Mouse (Mus musculus) neural tube, embryonic 12.5 days (tissue): Measurements from ENCODE around the gene Lep. TPM values are rescaled to one million over a fixed set of nuclear protein-coding genes. Genes with fewer than 3 reads are reported as not detected.
A peak's percentile ranks its signal among the peaks of the same experiment; 100 is the strongest.

Experiments used
- ATAC-seq: fragments of 200-750 bp; cut with Nextera tagmentation; 2 replicates; pipeline ENCODE4 v1.8.0; 2017; ENCODE audit warnings: low read depth, mild to moderate bottlenecking, moderate TSS enrichment, moderate library complexity; ENCODE audit not compliant: low FRiP score
- H3K27ac ChIP-seq: fragments of 300-500 bp; sonication (generic); 2 replicates; pipeline ENCODE4 v1.5.1; 2016
- H3K27me3 ChIP-seq: fragments of 300-500 bp; sonication (generic); replicated peaks from 2 replicates; pipeline ENCODE4 v1.6.1; 2016; ENCODE audit warnings: mild to moderate bottlenecking
- H3K36me3 ChIP-seq: fragments of 300-500 bp; sonication (generic); 2 replicates; pipeline ENCODE4 v1.6.1; 2016; ENCODE audit warnings: mild to moderate bottlenecking
- H3K4me1 ChIP-seq: fragments of 300-500 bp; sonication (generic); 2 replicates; pipeline ENCODE4 v1.6.1; 2016
- H3K4me2 ChIP-seq: fragments of 300-500 bp; sonication (generic); replicated peaks from 2 replicates; pipeline ENCODE4 v1.6.1; 2016; ENCODE audit warnings: mild to moderate bottlenecking
- H3K4me3 ChIP-seq: fragments of 300-500 bp; sonication (generic); 2 replicates; pipeline ENCODE4 v1.5.1; 2016
- H3K9ac ChIP-seq: fragments of 300-500 bp; sonication (generic); 2 replicates; pipeline ENCODE4 v1.6.1; 2016; ENCODE audit warnings: mild to moderate bottlenecking
- H3K9me3 ChIP-seq: fragments of 300-500 bp; sonication (generic); 2 replicates; pipeline ENCODE4 v1.6.1; 2016; ENCODE audit warnings: mild to moderate bottlenecking
- WGBS: fragments of 180-500 bp; shearing (Covaris S2); methylation state at CpG from one replicate; pipeline ENCODE4 v1.1.7; 2016; 5-methylcytosine and 5-hydroxymethylcytosine counted together
- polyA plus RNA-seq: library from polyadenylated mRNA; unstranded; fragments of >200 nt; fragmentation: Nextera tagmentation; extraction: Ambion mirVana; gene quantifications from 2 replicates; pipeline ENCODE4 v1.2.1, GENCODE M21; 2016

Gene Lep
- polyA plus RNA-seq, 1 experiment from 2014 or later, result not detected

DNA sequence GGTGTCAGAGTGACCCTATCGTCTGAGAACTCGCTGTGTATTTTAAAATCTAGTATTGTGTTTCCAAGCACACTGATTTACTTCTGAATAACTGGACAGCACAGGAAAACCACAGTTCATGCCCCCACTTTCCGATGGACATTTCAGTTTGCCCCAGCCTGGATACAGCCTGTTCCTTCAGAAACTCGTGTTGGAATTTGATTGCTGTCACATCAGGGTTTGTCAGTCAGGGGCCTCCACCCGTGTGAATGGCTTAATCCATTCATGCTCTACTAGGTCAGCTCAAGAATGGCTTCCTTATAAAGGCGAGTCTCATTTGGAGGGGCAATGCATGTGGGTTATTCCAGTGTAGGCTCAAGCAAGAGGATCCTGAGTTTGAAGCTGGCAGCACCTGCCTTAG lies 33.3 kb upstream of the Lep start:
- H3K4me2 ChIP-seq, result no peak overlapping the region
- no peak for ATAC-seq
- H3K36me3 ChIP-seq, result no peaks in the 10 kb centered on the region
- H3K27me3 ChIP-seq, result peaks cover 14% of the 10 kb centered on the region; the same call in 1 of the 2 replicates
- no peak overlapping the region for H3K9ac ChIP-seq
- 48% methylated on average over 6 of the region's 6 CpGs for WGBS
- no peaks in the 10 kb centered on the region for H3K4me1 ChIP-seq
- no peak overlapping the region for H3K4me3 ChIP-seq
- no peak overlapping the region for H3K27ac ChIP-seq
- H3K9me3 ChIP-seq, result 0 out of 2 replicates have a peak, but pooled peaks cover 7% of the 10 kb centered on the region

GRCm38 (mm10) chr6:29028129-29028528 lies 31.9 kb upstream of the Lep start:
- H3K27me3 ChIP-seq, result peaks cover 14% of the 10 kb centered on the region; the same call in 1 of the 2 replicates
- no peaks in the 10 kb centered on the region for H3K4me1 ChIP-seq
- no peak overlapping the region for H3K4me3 ChIP-seq
- WGBS, result 60% methylated on average over 5 of the region's 5 CpGs
- H3K36me3 ChIP-seq, result no peaks in the 10 kb centered on the region
- H3K27ac ChIP-seq, result no peak overlapping the region
- no peak for ATAC-seq
- no peak overlapping the region for H3K4me2 ChIP-seq
- H3K9me3 ChIP-seq, result 0 out of 2 replicates have a peak, but pooled peaks cover 7% of the 10 kb centered on the region
- no peak overlapping the region for H3K9ac ChIP-seq

- 0 out of 2 replicates have a peak, but pooled peaks cover 7% of the 10 kb centered on the region for H3K9me3 ChIP-seq
- H3K36me3 ChIP-seq, result no peaks in the 10 kb centered on the region
- peaks cover 14% of the 10 kb centered on the region; the same call in 1 of the 2 replicates for H3K27me3 ChIP-seq
- no peaks in the 10 kb centered on the region for H3K4me1 ChIP-seq
- H3K9ac ChIP-seq, result no peak overlapping the region
- no peak overlapping the region for H3K27ac ChIP-seq
- H3K4me3 ChIP-seq, result no peak overlapping the region
- ATAC-seq, result no peak
- WGBS, result 80% methylated on average over 6 of the region's 6 CpGs
- H3K4me2 ChIP-seq, result no peak overlapping the region
Observed at GRCm38 (mm10) chr6:29029521-29029920, 30.5 kb upstream of the Lep start.

GRCm38 (mm10) chr6:29031216-29031615 lies 28.8 kb upstream of the Lep start:
- no peak for ATAC-seq
- no peaks in the 10 kb centered on the region for H3K4me1 ChIP-seq
- no peaks in the 10 kb centered on the region for H3K36me3 ChIP-seq
- H3K9me3 ChIP-seq, result 0 out of 2 replicates have a peak, but pooled peaks cover 7% of the 10 kb centered on the region
- H3K27me3 ChIP-seq, result no peaks in the 10 kb centered on the region
- WGBS, result 81% methylated on average over 6 of the region's 6 CpGs
- no peak overlapping the region for H3K9ac ChIP-seq
- no peak overlapping the region for H3K4me2 ChIP-seq
- H3K27ac ChIP-seq, result no peak overlapping the region
- no peak overlapping the region for H3K4me3 ChIP-seq

- WGBS, result 90% methylated on average over 13 of the region's 13 CpGs
- H3K4me1 ChIP-seq, result no peaks in the 10 kb centered on the region
- no peaks in the 10 kb centered on the region for H3K27me3 ChIP-seq
- no peak overlapping the region for H3K4me2 ChIP-seq
- ATAC-seq, result no peak
- no peak overlapping the region for H3K9ac ChIP-seq
- 0 out of 2 replicates have a peak, but pooled peaks cover 7% of the 10 kb centered on the region for H3K9me3 ChIP-seq
- no peak overlapping the region for H3K27ac ChIP-seq
- no peak overlapping the region for H3K4me3 ChIP-seq
- no peaks in the 10 kb centered on the region for H3K36me3 ChIP-seq
Observed at GRCm38 (mm10) chr6:29031704-29032310, 28.2 kb upstream of the Lep start.

DNA sequence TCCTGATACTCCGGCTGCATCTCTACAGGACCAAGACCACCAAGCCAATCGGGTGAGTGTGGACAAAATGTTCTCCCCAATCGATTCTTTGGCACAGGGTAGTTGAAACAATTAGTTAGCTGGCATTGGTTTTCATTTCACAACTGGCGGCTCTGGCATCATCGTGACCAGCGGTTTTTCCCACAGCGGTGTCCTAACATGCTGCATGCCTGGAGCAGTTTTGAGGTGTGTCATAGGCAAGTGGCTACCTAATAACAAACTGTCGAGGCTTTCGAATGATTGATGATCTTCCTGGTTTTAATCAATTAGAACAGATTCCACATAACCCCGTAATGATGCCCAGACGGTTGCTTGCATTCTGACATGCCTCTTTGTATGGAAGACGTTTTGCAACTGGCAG lies 27.6 kb upstream of the Lep start:
- Histone ChIP-seq H3K27ac (no peak overlapping the region), H3K4me1 (no peaks in the 10 kb centered on the region), H3K9me3 (0 out of 2 replicates have a peak, but pooled peaks cover 7% of the 10 kb centered on the region), H3K4me3 (no peak overlapping the region), H3K36me3 (no peaks in the 10 kb centered on the region), H3K27me3 (no peaks in the 10 kb centered on the region), H3K4me2 (no peak overlapping the region), H3K9ac (no peak overlapping the region)
- WGBS, result 89% methylated on average over 12 of the region's 12 CpGs
- no peak for ATAC-seq

- WGBS, result 66% methylated on average over 7 of the region's 7 CpGs
Observed at GRCm38 (mm10) chr6:29033981-29034646, 25.9 kb upstream of the Lep start.

DNA sequence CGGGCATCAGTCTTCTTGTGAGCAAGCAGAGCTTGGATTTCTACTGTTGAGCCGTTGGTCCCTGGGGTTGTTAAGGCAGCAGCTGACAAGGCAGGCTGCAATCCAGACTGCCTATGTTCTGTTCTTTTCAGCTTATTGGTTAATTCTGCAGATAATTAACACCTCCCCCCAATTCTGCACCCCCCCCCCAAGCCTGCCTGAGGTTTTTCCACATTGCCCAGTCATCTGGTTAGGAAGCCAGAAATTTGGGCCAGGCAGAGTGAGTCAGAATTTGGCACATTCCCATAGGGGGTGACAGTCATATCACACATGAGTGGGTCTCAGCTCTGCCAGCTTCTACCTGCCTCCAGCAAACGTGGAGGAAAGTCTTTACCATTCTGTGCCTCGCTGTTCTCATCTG lies 23.3 kb upstream of the Lep start:
- H3K9me3 ChIP-seq, result no peaks in the 10 kb centered on the region
- H3K27ac ChIP-seq, result no peak overlapping the region
- no peaks in the 10 kb centered on the region for H3K36me3 ChIP-seq
- no peaks in the 10 kb centered on the region for H3K27me3 ChIP-seq
- ATAC-seq, result no peak
- no peak overlapping the region for H3K9ac ChIP-seq
- no peaks in the 10 kb centered on the region for H3K4me1 ChIP-seq
- H3K4me3 ChIP-seq, result no peak overlapping the region
- 61% methylated on average over 4 of the region's 4 CpGs for WGBS
- H3K4me2 ChIP-seq, result no peak overlapping the region

More at GRCm38 (mm10) chr6:29033981-29034646, 25.9 kb upstream of the Lep start:
- H3K36me3 ChIP-seq, result no peaks in the 10 kb centered on the region
- peak; percentile 54; the same call in 1 of the 2 replicates for ATAC-seq
- no peaks in the 10 kb centered on the region for H3K27me3 ChIP-seq
- no peak overlapping the region for H3K4me2 ChIP-seq
- no peaks in the 10 kb centered on the region for H3K4me1 ChIP-seq
- no peak overlapping the region for H3K27ac ChIP-seq
- no peak overlapping the region for H3K4me3 ChIP-seq
- H3K9me3 ChIP-seq, result 0 out of 2 replicates have a peak, but pooled peaks cover 7% of the 10 kb centered on the region
- no peak overlapping the region for H3K9ac ChIP-seq

DNA sequence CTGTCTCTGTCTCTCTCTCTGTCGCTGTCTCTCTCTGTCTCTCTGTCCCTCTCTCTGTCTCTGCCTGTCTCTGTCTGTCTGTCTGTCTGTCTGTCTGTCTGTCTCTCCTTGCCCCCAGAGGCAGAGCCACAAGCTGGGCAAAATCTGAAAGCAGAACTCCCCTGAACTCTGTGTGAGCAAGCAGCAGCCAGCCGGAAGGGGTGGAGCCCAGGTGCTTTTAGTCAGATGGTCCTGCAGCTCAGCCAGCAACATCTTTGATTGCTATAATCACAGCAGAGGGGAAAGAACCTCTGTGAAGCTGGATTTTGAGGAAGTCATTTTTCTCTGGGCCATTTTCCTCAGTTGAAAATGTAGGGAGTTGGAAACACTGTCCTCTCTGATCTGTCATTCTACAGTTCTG lies 19.8 kb upstream of the Lep start:
- ATAC-seq, result no peak
- Histone ChIP-seq H3K4me3 (no peak overlapping the region), H3K4me1 (no peaks in the 10 kb centered on the region), H3K27me3 (no peaks in the 10 kb centered on the region), H3K9me3 (no peaks in the 10 kb centered on the region), H3K36me3 (no peaks in the 10 kb centered on the region), H3K4me2 (no peak overlapping the region), H3K27ac (no peak overlapping the region), H3K9ac (no peak overlapping the region)
- WGBS, result 85% methylated on average over 2 of the region's 2 CpGs

- Histone ChIP-seq H3K4me3 (no peak overlapping the region), H3K36me3 (no peaks in the 10 kb centered on the region), H3K27me3 (no peaks in the 10 kb centered on the region), H3K9ac (no peak overlapping the region), H3K9me3 (no peaks in the 10 kb centered on the region), H3K4me2 (no peak overlapping the region), H3K4me1 (no peaks in the 10 kb centered on the region), H3K27ac (no peak overlapping the region)
- no peak for ATAC-seq
Observed at GRCm38 (mm10) chr6:29044029-29044428, 16.0 kb upstream of the Lep start.

DNA sequence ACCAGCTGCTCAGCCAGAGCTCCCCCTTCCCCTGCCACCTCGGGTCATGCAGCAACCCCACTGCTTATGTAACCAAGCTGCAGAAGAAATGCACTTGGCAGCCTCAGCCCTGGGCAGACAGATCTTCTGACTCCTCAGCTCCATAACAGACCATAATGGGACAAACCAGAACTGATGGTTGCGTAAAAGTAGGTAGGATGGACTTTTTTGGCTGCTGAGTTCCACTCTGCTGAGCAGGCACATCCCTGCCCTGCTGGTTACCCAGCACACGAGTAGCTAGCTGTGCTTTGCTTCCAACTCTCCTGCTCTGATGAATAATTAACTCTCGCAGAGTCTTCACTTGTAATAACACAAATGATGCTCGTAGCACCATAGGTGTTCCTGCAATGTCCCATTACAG lies 10.1 kb upstream of the Lep start:
- no peak; the same call in 1 of the 2 replicates for ATAC-seq
- H3K36me3 ChIP-seq, result no peaks in the 10 kb centered on the region
- peaks cover 3% of the 10 kb centered on the region; the same call in 1 of the 2 replicates for H3K4me1 ChIP-seq
- no peak overlapping the region for H3K4me2 ChIP-seq
- H3K9me3 ChIP-seq, result no peaks in the 10 kb centered on the region
- H3K9ac ChIP-seq, result no peak overlapping the region
- no peaks in the 10 kb centered on the region for H3K27me3 ChIP-seq
- H3K4me3 ChIP-seq, result no peak overlapping the region
- WGBS, result 62% methylated on average over 5 of the region's 5 CpGs
- H3K27ac ChIP-seq, result no peak overlapping the region

DNA sequence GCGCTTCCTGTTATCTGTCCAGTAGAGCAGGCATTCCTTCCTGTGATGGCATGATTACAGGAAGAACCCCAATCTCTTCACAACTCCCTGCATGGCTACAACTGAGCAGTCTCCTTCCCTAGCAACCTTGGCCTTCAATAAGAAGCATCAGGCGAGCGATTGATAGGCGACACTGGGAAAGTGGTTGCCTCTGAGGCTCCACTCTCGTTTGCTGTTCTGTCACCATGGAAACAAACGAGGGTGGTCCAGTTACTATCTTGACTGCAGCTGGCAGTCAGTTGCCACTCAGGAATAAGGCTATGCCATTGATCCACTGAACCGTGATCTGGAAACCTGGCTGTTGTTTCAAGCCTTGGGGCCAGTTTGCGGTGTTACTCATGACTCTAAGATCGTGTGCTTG lies 7.8 kb upstream of the Lep start:
- H3K27ac ChIP-seq, result no peak overlapping the region
- no peaks in the 10 kb centered on the region for H3K9me3 ChIP-seq
- H3K4me3 ChIP-seq, result no peak overlapping the region
- 50% methylated on average over 9 of the region's 9 CpGs for WGBS
- H3K4me1 ChIP-seq, result peaks cover 3% of the 10 kb centered on the region; the same call in 1 of the 2 replicates
- H3K4me2 ChIP-seq, result no peak overlapping the region
- H3K36me3 ChIP-seq, result no peaks in the 10 kb centered on the region
- H3K9ac ChIP-seq, result no peak overlapping the region
- ATAC-seq, result no peak
- H3K27me3 ChIP-seq, result no peaks in the 10 kb centered on the region
